Mouse (Mus musculus): ENCODE results near the gene Slc29a4. TPM values are rescaled to one million over a fixed set of nuclear protein-coding genes. Genes with fewer than 3 reads are reported as not detected.

Slc29a4 gene
- polyA plus RNA-seq, 1 experiment from 2014 or later: 81.0 TPM

DNA sequence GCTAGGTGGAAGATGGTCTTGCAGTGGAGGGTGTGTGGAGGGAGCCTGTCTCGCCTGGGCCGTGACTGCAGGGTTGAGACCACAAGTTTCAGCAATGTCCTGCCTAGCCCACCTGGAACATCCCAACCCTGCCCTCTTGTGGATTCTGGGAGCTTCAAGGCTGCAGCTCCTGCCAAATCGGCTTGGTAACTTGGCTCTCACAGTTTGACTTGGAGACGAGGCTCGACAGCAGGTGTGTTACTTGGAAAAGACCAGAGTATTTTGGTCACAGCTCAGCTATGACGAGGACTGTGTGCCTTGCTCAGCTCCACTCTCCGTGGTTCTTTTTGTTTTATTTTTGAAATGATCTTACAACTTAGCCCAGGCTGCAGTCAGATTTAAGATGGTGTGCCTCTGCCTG, 22.6 kb upstream of the Slc29a4 start:
- H3K9me3 ChIP-seq (ENCODE audit: control insufficient read depth, low read length): no peaks in the 10 kb centered on the region
- H3K4me1 ChIP-seq (replicated peaks; ENCODE audit: control insufficient read depth, insufficient read depth, low read length): no peaks in the 10 kb centered on the region
- no peak overlapping the region for H3K4me2 ChIP-seq (replicated peaks)
- ATAC-seq (ENCODE audit: low FRiP score) (no peak), DNase-seq (ENCODE audit: low spot score) (no peak)
- H3K9ac ChIP-seq: no peak overlapping the region
- H3K36me3 ChIP-seq (replicated peaks; ENCODE audit: control insufficient read depth, insufficient read depth): peaks cover 55% of the 10 kb centered on the region
- no peaks in the 10 kb centered on the region for H3K27me3 ChIP-seq (ENCODE audit: control insufficient read depth, insufficient read depth, low read length)
- H3K27ac ChIP-seq: no peak overlapping the region
- 87% methylated on average over 7 of the region's 7 CpGs for WGBS
- H3K4me3 ChIP-seq (replicated peaks; ENCODE audit: low read length): no peak overlapping the region

DNA sequence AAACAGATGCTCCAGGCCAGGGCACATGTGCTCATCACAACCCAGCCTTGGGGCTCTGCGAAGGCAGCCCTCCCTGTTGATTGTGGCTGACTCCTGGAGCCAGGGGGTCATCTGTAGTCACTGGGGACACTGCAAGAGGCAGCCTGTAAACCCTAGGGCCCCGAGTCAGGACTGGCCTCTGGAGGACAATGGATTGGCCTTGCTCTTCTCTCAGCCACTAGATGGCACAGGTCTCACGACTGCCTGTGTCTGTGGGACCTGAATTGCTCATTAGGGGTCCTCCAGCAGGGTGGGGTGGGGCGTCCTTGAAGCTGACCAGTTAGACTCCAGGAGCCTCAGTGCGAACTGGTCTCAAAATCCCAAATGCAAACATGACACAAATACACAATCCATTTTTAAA, 19.2 kb upstream of the Slc29a4 start:
- Histone ChIP-seq H3K4me3 (replicated peaks; ENCODE audit: low read length) (no peak overlapping the region), H3K27me3 (ENCODE audit: control insufficient read depth, insufficient read depth, low read length) (no peaks in the 10 kb centered on the region), H3K27ac (no peak overlapping the region), H3K4me2 (replicated peaks) (no peak overlapping the region), H3K9me3 (ENCODE audit: control insufficient read depth, low read length) (no peaks in the 10 kb centered on the region), H3K4me1 (replicated peaks; ENCODE audit: control insufficient read depth, insufficient read depth, low read length) (no peaks in the 10 kb centered on the region), H3K36me3 (replicated peaks; ENCODE audit: control insufficient read depth, insufficient read depth) (peaks cover 22% of the 10 kb centered on the region), H3K9ac (0 out of 2 replicates have a peak overlapping the region, but pooled peaks have one; percentile 25)
- ATAC-seq (ENCODE audit: low FRiP score) (peak; percentile 60; the same call in 1 of the 2 replicates), DNase-seq (ENCODE audit: low spot score) (peak; percentile 50)
- 23% methylated on average over 5 of the region's 5 CpGs for WGBS

- no peaks in the 10 kb centered on the region for H3K27me3 ChIP-seq (ENCODE audit: control insufficient read depth, insufficient read depth, low read length)
- ATAC-seq (ENCODE audit: low FRiP score) (no peak), DNase-seq (ENCODE audit: low spot score) (no peak)
- no peaks in the 10 kb centered on the region for H3K4me1 ChIP-seq (replicated peaks; ENCODE audit: control insufficient read depth, insufficient read depth, low read length)
- H3K36me3 ChIP-seq (replicated peaks; ENCODE audit: control insufficient read depth, insufficient read depth): no peaks in the 10 kb centered on the region
- H3K27ac ChIP-seq: no peak overlapping the region
- H3K4me3 ChIP-seq (replicated peaks; ENCODE audit: low read length): no peak overlapping the region
- 62% methylated on average over 7 of the region's 7 CpGs for WGBS
- no peak overlapping the region for H3K9ac ChIP-seq
- H3K9me3 ChIP-seq (ENCODE audit: control insufficient read depth, low read length): no peaks in the 10 kb centered on the region
- no peak overlapping the region for H3K4me2 ChIP-seq (replicated peaks)
Measured at GRCm38 (mm10) chr5:142678141-142678571, 14.2 kb upstream of the Slc29a4 start.

GRCm38 (mm10) chr5:142679065-142679464, 13.2 kb upstream of the Slc29a4 start:
- Histone ChIP-seq H3K4me2 (replicated peaks) (no peak overlapping the region), H3K4me3 (replicated peaks; ENCODE audit: low read length) (no peak overlapping the region), H3K9me3 (ENCODE audit: control insufficient read depth, low read length) (no peaks in the 10 kb centered on the region), H3K27me3 (ENCODE audit: control insufficient read depth, insufficient read depth, low read length) (no peaks in the 10 kb centered on the region), H3K9ac (no peak overlapping the region), H3K27ac (no peak overlapping the region), H3K4me1 (replicated peaks; ENCODE audit: control insufficient read depth, insufficient read depth, low read length) (no peaks in the 10 kb centered on the region), H3K36me3 (replicated peaks; ENCODE audit: control insufficient read depth, insufficient read depth) (no peaks in the 10 kb centered on the region)
- DNase-seq (ENCODE audit: low spot score) (no peak), ATAC-seq (ENCODE audit: low FRiP score) (no peak)
- 97% methylated on average over 1 of the region's 1 CpGs for WGBS

DNA sequence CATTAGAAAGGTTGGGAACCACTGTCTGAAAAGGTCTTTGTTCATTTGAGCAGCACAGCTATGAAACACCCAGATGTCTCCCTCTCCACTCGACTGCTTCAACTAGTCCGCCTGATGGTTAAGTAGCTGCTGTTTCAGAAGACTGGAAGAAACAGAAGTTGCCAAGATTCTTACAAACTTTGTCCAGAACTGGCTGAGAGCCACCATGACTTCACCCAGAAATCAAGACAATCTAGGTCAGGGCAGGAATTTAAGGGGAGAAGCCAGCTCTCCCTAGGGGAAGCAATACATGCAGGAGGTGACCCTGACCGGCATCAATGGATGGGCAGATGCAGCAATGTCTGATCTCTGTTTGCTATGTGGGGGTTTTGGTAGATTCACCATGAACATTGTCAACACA, 10.4 kb upstream of the Slc29a4 start:
- ATAC-seq (ENCODE audit: low FRiP score) (no peak), DNase-seq (ENCODE audit: low spot score) (no peak)
- no peak overlapping the region for H3K27ac ChIP-seq
- no peak overlapping the region for H3K4me2 ChIP-seq (replicated peaks)
- no peaks in the 10 kb centered on the region for H3K27me3 ChIP-seq (ENCODE audit: control insufficient read depth, insufficient read depth, low read length)
- WGBS: 83% methylated on average over 3 of the region's 3 CpGs
- no peaks in the 10 kb centered on the region for H3K9me3 ChIP-seq (ENCODE audit: control insufficient read depth, low read length)
- H3K9ac ChIP-seq: no peak overlapping the region
- no peaks in the 10 kb centered on the region for H3K36me3 ChIP-seq (replicated peaks; ENCODE audit: control insufficient read depth, insufficient read depth)
- no peak overlapping the region for H3K4me3 ChIP-seq (replicated peaks; ENCODE audit: low read length)
- no peaks in the 10 kb centered on the region for H3K4me1 ChIP-seq (replicated peaks; ENCODE audit: control insufficient read depth, insufficient read depth, low read length)

DNA sequence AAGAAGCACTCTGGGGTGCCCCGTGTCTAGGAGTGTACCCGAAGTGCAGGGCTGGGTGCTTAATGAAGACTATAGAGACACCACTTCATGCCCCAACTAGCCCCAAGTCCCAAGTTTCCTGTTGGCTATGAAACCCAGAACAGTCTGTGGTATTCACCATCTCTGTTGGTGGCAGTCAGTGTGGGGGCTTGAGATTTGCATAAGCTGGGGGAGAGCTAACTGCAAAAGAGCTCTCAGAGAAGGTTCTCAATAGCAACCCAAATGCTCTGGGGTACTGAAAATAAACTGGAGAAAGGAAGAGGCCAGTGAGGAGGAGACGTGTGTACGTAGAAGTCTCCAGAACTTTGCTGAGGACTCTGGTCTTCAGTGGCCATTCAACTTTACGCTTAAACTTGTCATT, 9.8 kb upstream of the Slc29a4 start:
- H3K4me2 ChIP-seq (replicated peaks): no peak overlapping the region
- DNase-seq (ENCODE audit: low spot score): no peak
- H3K36me3 ChIP-seq (replicated peaks; ENCODE audit: control insufficient read depth, insufficient read depth): no peaks in the 10 kb centered on the region
- no peak overlapping the region for H3K27ac ChIP-seq
- ATAC-seq (ENCODE audit: low FRiP score): no peak
- H3K27me3 ChIP-seq (ENCODE audit: control insufficient read depth, insufficient read depth, low read length): no peaks in the 10 kb centered on the region
- H3K4me1 ChIP-seq (replicated peaks; ENCODE audit: control insufficient read depth, insufficient read depth, low read length): no peaks in the 10 kb centered on the region
- H3K9ac ChIP-seq: no peak overlapping the region
- no peaks in the 10 kb centered on the region for H3K9me3 ChIP-seq (ENCODE audit: control insufficient read depth, low read length)
- 92% methylated on average over 5 of the region's 5 CpGs for WGBS
- no peak overlapping the region for H3K4me3 ChIP-seq (replicated peaks; ENCODE audit: low read length)

DNA sequence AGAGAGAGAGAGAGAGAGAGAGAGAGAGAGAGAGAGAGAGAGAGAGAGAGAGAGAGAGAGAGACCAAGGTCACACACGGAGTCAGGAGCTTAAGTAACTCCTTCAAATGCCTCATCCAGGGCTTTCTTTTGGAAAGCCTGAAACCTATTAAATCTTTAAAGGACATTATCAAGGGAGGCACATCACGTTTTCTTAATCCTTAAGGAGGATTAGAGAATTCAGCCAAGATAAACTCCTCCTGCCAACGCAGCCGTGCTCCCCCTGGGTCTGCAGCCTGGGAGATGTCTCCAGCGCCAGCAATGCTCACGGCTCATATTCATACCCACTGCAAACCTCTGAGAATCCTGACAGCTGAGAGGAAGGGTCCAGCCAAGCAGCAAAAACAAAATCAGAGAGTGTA, 3.4 kb upstream of the Slc29a4 start:
- peaks cover 9% of the 10 kb centered on the region for H3K4me1 ChIP-seq (replicated peaks; ENCODE audit: control insufficient read depth, insufficient read depth, low read length)
- H3K4me3 ChIP-seq (replicated peaks; ENCODE audit: low read length): no peak overlapping the region
- H3K9ac ChIP-seq: no peak overlapping the region
- H3K4me2 ChIP-seq (replicated peaks): no peak overlapping the region
- H3K27me3 ChIP-seq (ENCODE audit: control insufficient read depth, insufficient read depth, low read length): no peaks in the 10 kb centered on the region
- WGBS: 52% methylated on average over 6 of the region's 6 CpGs
- DNase-seq (ENCODE audit: low spot score): no peak
- no peak overlapping the region for H3K27ac ChIP-seq
- no peaks in the 10 kb centered on the region for H3K36me3 ChIP-seq (replicated peaks; ENCODE audit: control insufficient read depth, insufficient read depth)
- ATAC-seq (ENCODE audit: low FRiP score): no peak
- no peaks in the 10 kb centered on the region for H3K9me3 ChIP-seq (ENCODE audit: control insufficient read depth, low read length)

DNA sequence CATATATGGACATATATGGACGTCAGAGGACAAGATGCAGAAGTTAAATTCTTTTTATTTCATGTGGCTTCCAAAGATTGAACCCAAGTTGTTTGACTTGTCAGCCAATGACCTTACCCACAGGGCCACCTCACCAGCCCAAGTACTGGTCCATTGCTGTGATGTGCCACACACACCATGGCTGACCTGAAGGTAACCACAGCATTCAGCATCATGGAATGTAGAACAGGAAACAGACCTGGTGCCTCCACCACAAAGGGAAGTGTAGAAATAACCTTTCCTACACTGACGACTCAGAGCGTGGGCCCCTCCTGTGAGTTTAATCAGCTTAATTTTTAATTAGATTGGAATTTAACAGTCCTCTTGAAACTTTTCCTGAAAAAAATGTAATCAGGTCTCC, 2.0 kb upstream of the Slc29a4 start:
- no peak overlapping the region for H3K9ac ChIP-seq
- no peaks in the 10 kb centered on the region for H3K9me3 ChIP-seq (ENCODE audit: control insufficient read depth, low read length)
- DNase-seq (ENCODE audit: low spot score): no peak
- H3K4me1 ChIP-seq (replicated peaks; ENCODE audit: control insufficient read depth, insufficient read depth, low read length): peaks cover 9% of the 10 kb centered on the region
- no peaks in the 10 kb centered on the region for H3K27me3 ChIP-seq (ENCODE audit: control insufficient read depth, insufficient read depth, low read length)
- 88% methylated on average over 3 of the region's 3 CpGs for WGBS
- H3K4me3 ChIP-seq (replicated peaks; ENCODE audit: low read length): no peak overlapping the region
- no peak overlapping the region for H3K4me2 ChIP-seq (replicated peaks)
- no peaks in the 10 kb centered on the region for H3K36me3 ChIP-seq (replicated peaks; ENCODE audit: control insufficient read depth, insufficient read depth)
- H3K27ac ChIP-seq: no peak overlapping the region
- ATAC-seq (ENCODE audit: low FRiP score): no peak

GRCm38 (mm10) chr5:142692971-142693737, 842 bp downstream of the Slc29a4 start:
- no peak overlapping the region for H3K27ac ChIP-seq

More at GRCm38 (mm10) chr5:142692971-142693737, 842 bp downstream of the Slc29a4 start:
- 64% methylated on average over 12 of the region's 12 CpGs for WGBS
- H3K4me1 ChIP-seq (replicated peaks; ENCODE audit: control insufficient read depth, insufficient read depth, low read length): peaks cover 9% of the 10 kb centered on the region
- H3K4me3 ChIP-seq (replicated peaks; ENCODE audit: low read length): no peak overlapping the region
- H3K36me3 ChIP-seq (replicated peaks; ENCODE audit: control insufficient read depth, insufficient read depth): no peaks in the 10 kb centered on the region
- ATAC-seq (ENCODE audit: low FRiP score): peak; percentile 48; the same call in 1 of the 2 replicates
- DNase-seq (ENCODE audit: low spot score): no peak
- H3K9ac ChIP-seq: no peak overlapping the region
- H3K4me2 ChIP-seq (replicated peaks): no peak overlapping the region
- no peaks in the 10 kb centered on the region for H3K9me3 ChIP-seq (ENCODE audit: control insufficient read depth, low read length)
- no peaks in the 10 kb centered on the region for H3K27me3 ChIP-seq (ENCODE audit: control insufficient read depth, insufficient read depth, low read length)
